Mouse (Mus musculus) midbrain, embryonic 12.5 days (tissue): ENCODE measurements around the gene Trpm3. TPM values are rescaled to one million over a fixed set of nuclear protein-coding genes. Genes with fewer than 3 reads are reported as not detected.

Experiments used
- ATAC-seq: fragments of 200-750 bp; cut with Nextera tagmentation; 2 replicates; pipeline ENCODE4 v1.8.0; 2017; ENCODE audit warnings: low read depth, moderate TSS enrichment, moderate library complexity; ENCODE audit not compliant: low FRiP score
- H3K27ac ChIP-seq: fragments of 300-500 bp; sonication (generic); replicated peaks from 2 replicates; pipeline ENCODE4 v1.5.1; 2016; ENCODE audit warnings: mild to moderate bottlenecking
- H3K27me3 ChIP-seq: fragments of 300-500 bp; sonication (generic); 2 replicates; pipeline ENCODE4 v1.6.1; 2016; ENCODE audit warnings: mild to moderate bottlenecking
- H3K36me3 ChIP-seq: fragments of 300-500 bp; sonication (generic); 2 replicates; pipeline ENCODE4 v1.6.1; 2016
- H3K4me1 ChIP-seq: fragments of 300-500 bp; sonication (generic); 2 replicates; pipeline ENCODE4 v1.6.1; 2016
- H3K4me2 ChIP-seq: fragments of 300-500 bp; sonication (generic); replicated peaks from 2 replicates; pipeline ENCODE4 v1.6.1; 2016; ENCODE audit warnings: mild to moderate bottlenecking, moderate library complexity
- H3K4me3 ChIP-seq: fragments of 300-500 bp; sonication (generic); 2 replicates; pipeline ENCODE4 v1.5.1; 2016; ENCODE audit warnings: mild to moderate bottlenecking
- H3K9ac ChIP-seq: fragments of 300-500 bp; sonication (generic); replicated peaks from 2 replicates; pipeline ENCODE4 v1.6.1; 2016; ENCODE audit warnings: mild to moderate bottlenecking, moderate library complexity
- H3K9me3 ChIP-seq: fragments of 300-500 bp; sonication (generic); 2 replicates; pipeline ENCODE4 v1.6.1; 2016; ENCODE audit warnings: mild to moderate bottlenecking
- WGBS: fragments of 180-500 bp; shearing (Covaris S2); methylation state at CpG from one replicate; pipeline ENCODE4 v1.1.7; 2016; 5-methylcytosine and 5-hydroxymethylcytosine counted together
- polyA plus RNA-seq: library from polyadenylated mRNA; unstranded; fragments of >200 nt; fragmentation: Nextera tagmentation; extraction: Ambion mirVana; gene quantifications from 2 replicates; pipeline ENCODE4 v1.2.1, GENCODE M21; 2016

The Trpm3 gene
- polyA plus RNA-seq, 1 experiment from 2014 or later: 4.2 TPM

DNA sequence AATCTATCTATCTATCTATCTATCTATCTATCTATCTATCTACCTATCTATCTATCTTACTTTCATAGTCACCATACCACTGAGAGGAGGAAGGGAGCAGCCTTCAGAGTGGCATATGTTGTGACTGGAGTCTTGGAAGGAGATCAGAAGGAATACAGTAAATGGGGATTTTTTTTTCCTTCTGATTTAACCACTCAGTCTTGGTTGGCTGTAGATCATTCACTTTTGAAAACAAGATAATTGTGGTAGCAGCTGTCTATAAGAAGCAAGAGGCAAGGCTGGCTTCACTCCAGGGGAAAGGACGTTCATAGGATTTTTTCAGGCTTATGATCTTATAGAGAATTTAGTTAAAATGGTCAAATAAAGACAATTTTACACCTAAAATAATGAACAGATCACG, 188.0 kb downstream of the Trpm3 start:
- no peaks in the 10 kb centered on the region for H3K4me1 ChIP-seq
- ATAC-seq: no peak

GRCm38 (mm10) chr19:22327226-22327625, 188.4 kb downstream of the Trpm3 start:
- H3K4me3 ChIP-seq: no peak overlapping the region
- no peaks in the 10 kb centered on the region for H3K9me3 ChIP-seq
- ATAC-seq: no peak
- no peaks in the 10 kb centered on the region for H3K4me1 ChIP-seq
- 50% methylated on average over 5 of the region's 5 CpGs for WGBS
- H3K27me3 ChIP-seq: no peaks in the 10 kb centered on the region
- no peak overlapping the region for H3K9ac ChIP-seq
- H3K36me3 ChIP-seq: no peaks in the 10 kb centered on the region
- H3K4me2 ChIP-seq: no peak overlapping the region
- H3K27ac ChIP-seq: no peak overlapping the region

More for the DNA sequence above, 188.0 kb downstream of the Trpm3 start:
- Histone ChIP-seq H3K9ac (no peak overlapping the region), H3K9me3 (no peaks in the 10 kb centered on the region), H3K27ac (no peak overlapping the region), H3K4me3 (no peak overlapping the region), H3K27me3 (no peaks in the 10 kb centered on the region), H3K36me3 (no peaks in the 10 kb centered on the region), H3K4me2 (no peak overlapping the region)
- 66% methylated on average over 2 of the region's 2 CpGs for WGBS

GRCm38 (mm10) chr19:22336278-22336677, 197.4 kb downstream of the Trpm3 start:
- Histone ChIP-seq H3K27ac (no peak overlapping the region), H3K9ac (no peak overlapping the region), H3K36me3 (no peaks in the 10 kb centered on the region), H3K4me2 (no peak overlapping the region), H3K4me3 (no peak overlapping the region), H3K27me3 (no peaks in the 10 kb centered on the region), H3K4me1 (no peaks in the 10 kb centered on the region), H3K9me3 (no peaks in the 10 kb centered on the region)
- WGBS: 85% methylated on average over 3 of the region's 3 CpGs
- ATAC-seq: 0 out of 2 replicates have a peak, but pooled peaks have one; percentile 52

DNA sequence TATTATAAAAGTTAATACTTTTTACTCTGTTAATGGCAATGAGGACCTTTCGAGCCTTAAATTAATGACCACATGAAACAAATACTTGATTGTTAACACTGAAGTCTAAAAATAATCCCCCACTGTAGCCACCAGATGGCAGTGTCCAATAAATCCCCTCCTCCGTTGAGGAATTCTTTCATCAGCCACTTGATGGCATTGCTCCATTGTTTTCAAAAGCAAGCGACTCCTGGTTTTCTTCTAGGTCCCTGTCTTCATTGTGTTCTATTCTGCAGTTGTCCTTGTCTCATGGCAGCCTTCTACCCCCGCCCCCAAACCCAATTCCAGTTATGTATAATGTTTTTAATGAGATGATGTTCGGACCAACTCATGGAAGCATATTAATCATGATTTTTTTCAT, 198.6 kb downstream of the Trpm3 start:
- Histone ChIP-seq H3K4me2 (no peak overlapping the region), H3K9ac (no peak overlapping the region), H3K27me3 (no peaks in the 10 kb centered on the region), H3K4me3 (no peak overlapping the region), H3K4me1 (no peaks in the 10 kb centered on the region), H3K36me3 (no peaks in the 10 kb centered on the region), H3K9me3 (no peaks in the 10 kb centered on the region), H3K27ac (no peak overlapping the region)
- 20% methylated on average over 5 of the region's 5 CpGs for WGBS
- peak; percentile 41; the same call in 1 of the 2 replicates for ATAC-seq

DNA sequence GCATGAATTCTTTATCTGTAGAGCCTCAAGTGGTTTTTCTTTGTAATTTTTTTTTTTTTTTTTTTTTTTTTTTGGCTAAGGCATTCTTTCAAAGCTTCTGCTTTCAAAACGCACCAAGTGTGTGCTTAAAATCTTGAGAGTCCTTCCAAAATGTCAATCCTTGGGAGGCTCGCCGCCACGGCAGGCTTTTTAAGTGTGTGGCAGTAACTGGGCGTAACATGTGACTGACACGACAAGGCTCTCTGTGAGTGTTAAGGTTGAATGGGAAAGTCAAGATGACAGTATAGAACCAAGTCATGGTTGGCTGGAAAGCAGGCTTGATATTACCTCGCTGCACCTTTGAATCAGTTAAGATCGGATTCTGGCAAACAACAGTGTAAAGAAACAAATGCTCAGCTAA, 200.1 kb downstream of the Trpm3 start:
- H3K36me3 ChIP-seq: no peaks in the 10 kb centered on the region
- H3K4me3 ChIP-seq: no peak overlapping the region
- no peaks in the 10 kb centered on the region for H3K9me3 ChIP-seq
- H3K9ac ChIP-seq: no peak overlapping the region
- no peak for ATAC-seq
- no peaks in the 10 kb centered on the region for H3K27me3 ChIP-seq
- H3K4me2 ChIP-seq: no peak overlapping the region
- WGBS: 81% methylated on average over 8 of the region's 8 CpGs
- no peak overlapping the region for H3K27ac ChIP-seq
- H3K4me1 ChIP-seq: no peaks in the 10 kb centered on the region

- Histone ChIP-seq H3K36me3 (no peaks in the 10 kb centered on the region), H3K27ac (no peak overlapping the region), H3K4me2 (no peak overlapping the region), H3K9me3 (no peaks in the 10 kb centered on the region), H3K9ac (no peak overlapping the region), H3K4me1 (no peaks in the 10 kb centered on the region), H3K4me3 (no peak overlapping the region), H3K27me3 (no peaks in the 10 kb centered on the region)
- ATAC-seq: no peak
- 86% methylated on average over 14 of the region's 14 CpGs for WGBS
These were observed 215.2 kb downstream of the Trpm3 start for GRCm38 (mm10) chr19:22354037-22354541.

GRCm38 (mm10) chr19:22386890-22387289, 248.0 kb downstream of the Trpm3 start:
- 88% methylated on average over 3 of the region's 3 CpGs for WGBS
- no peak overlapping the region for H3K27ac ChIP-seq
- no peak overlapping the region for H3K9ac ChIP-seq
- H3K4me1 ChIP-seq: no peaks in the 10 kb centered on the region
- ATAC-seq: no peak
- H3K9me3 ChIP-seq: no peaks in the 10 kb centered on the region
- H3K4me3 ChIP-seq: no peak overlapping the region
- no peaks in the 10 kb centered on the region for H3K36me3 ChIP-seq
- no peak overlapping the region for H3K4me2 ChIP-seq
- H3K27me3 ChIP-seq: no peaks in the 10 kb centered on the region

DNA sequence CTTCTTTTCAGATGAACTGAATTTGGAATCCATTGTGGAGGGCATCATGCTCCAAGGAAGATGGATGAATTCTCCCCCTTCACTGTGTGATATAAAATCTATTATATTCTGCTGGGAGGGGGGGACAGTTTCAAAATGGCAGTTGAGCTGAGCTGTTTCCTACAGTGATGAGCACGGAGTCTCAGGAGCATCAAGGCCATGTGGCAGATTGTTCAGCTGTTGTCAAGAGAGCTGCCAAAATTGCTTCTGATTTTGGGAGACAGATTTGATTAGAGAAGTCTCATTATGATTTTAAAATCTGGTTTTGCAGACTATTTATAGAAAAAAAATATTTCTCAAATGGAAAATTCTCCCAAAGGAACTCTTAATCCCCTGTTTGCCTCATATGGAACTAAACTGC, 255.9 kb downstream of the Trpm3 start:
- Histone ChIP-seq H3K36me3 (no peaks in the 10 kb centered on the region), H3K4me1 (0 out of 2 replicates have a peak, but pooled peaks cover 4% of the 10 kb centered on the region), H3K9me3 (no peaks in the 10 kb centered on the region), H3K9ac (no peak overlapping the region), H3K27ac (no peak overlapping the region), H3K4me3 (no peak overlapping the region), H3K4me2 (no peak overlapping the region), H3K27me3 (no peaks in the 10 kb centered on the region)
- no peak for ATAC-seq
- WGBS: 92% methylated on average over 1 of the region's 1 CpGs

GRCm38 (mm10) chr19:22404049-22404448, 265.2 kb downstream of the Trpm3 start:
- 97% methylated on average over 3 of the region's 3 CpGs for WGBS
- no peak overlapping the region for H3K4me3 ChIP-seq
- no peak for ATAC-seq
- H3K27ac ChIP-seq: no peak overlapping the region
- no peaks in the 10 kb centered on the region for H3K27me3 ChIP-seq
- no peaks in the 10 kb centered on the region for H3K9me3 ChIP-seq
- no peaks in the 10 kb centered on the region for H3K36me3 ChIP-seq
- no peaks in the 10 kb centered on the region for H3K4me1 ChIP-seq
- no peak overlapping the region for H3K9ac ChIP-seq
- H3K4me2 ChIP-seq: no peak overlapping the region

- 92% methylated on average over 3 of the region's 3 CpGs for WGBS
- Histone ChIP-seq H3K36me3 (no peaks in the 10 kb centered on the region), H3K9me3 (no peaks in the 10 kb centered on the region), H3K4me2 (no peak overlapping the region), H3K4me1 (no peaks in the 10 kb centered on the region), H3K9ac (no peak overlapping the region), H3K27ac (no peak overlapping the region), H3K4me3 (no peak overlapping the region), H3K27me3 (no peaks in the 10 kb centered on the region)
- no peak for ATAC-seq
These were observed 279.4 kb downstream of the Trpm3 start for GRCm38 (mm10) chr19:22418239-22418638.

DNA sequence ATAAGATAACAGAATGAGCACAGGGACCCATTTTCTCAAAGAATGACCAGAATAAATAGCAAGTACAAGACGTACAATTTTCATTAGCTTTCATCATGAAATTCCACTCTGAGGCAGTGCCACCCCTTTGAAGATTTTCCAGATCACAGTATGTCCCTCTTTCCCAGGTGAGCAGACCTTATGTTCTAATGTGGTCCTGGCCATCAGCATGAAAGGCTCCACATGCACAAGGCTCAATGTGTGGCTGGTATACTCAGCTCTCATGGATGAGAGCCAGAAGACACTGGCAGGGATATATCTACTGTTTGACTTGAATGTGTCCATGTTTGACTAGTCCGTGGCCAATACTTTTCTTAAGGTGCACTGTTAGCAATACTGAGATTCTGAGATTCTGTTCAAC, 298.4 kb downstream of the Trpm3 start:
- Histone ChIP-seq H3K9ac (no peak overlapping the region), H3K9me3 (no peaks in the 10 kb centered on the region), H3K4me2 (no peak overlapping the region), H3K27me3 (no peaks in the 10 kb centered on the region), H3K4me3 (no peak overlapping the region), H3K36me3 (no peaks in the 10 kb centered on the region), H3K27ac (no peak overlapping the region), H3K4me1 (no peaks in the 10 kb centered on the region)
- ATAC-seq: no peak
- 88% methylated on average over 2 of the region's 2 CpGs for WGBS

GRCm38 (mm10) chr19:22447418-22448339, 308.8 kb downstream of the Trpm3 start:
- Histone ChIP-seq H3K27ac (no peak overlapping the region), H3K27me3 (peaks cover 3% of the 10 kb centered on the region; the same call in 1 of the 2 replicates), H3K4me3 (peak overlapping the region; percentile 44), H3K36me3 (no peaks in the 10 kb centered on the region), H3K4me1 (peaks cover 18% of the 10 kb centered on the region), H3K9ac (peak overlapping the region; percentile 29), H3K9me3 (no peaks in the 10 kb centered on the region), H3K4me2 (peak overlapping the region; percentile 80)
- 2% methylated on average over 18 of the region's 18 CpGs for WGBS
- ATAC-seq: peak; percentile 77
